Mouse (Mus musculus) c-Kit-negative CD71-positive TER-119-positive erythroid progenitor cells, embryonic 14.5 days (primary cell): Measurements from ENCODE around the gene B9d1.

Experiments used
- DNase-seq: peaks from one replicate; pipeline ENCODE4 v3.0.0-alpha.2; 2013; ENCODE audit warnings: low read depth, low spot score

The B9d1 gene

DNA sequence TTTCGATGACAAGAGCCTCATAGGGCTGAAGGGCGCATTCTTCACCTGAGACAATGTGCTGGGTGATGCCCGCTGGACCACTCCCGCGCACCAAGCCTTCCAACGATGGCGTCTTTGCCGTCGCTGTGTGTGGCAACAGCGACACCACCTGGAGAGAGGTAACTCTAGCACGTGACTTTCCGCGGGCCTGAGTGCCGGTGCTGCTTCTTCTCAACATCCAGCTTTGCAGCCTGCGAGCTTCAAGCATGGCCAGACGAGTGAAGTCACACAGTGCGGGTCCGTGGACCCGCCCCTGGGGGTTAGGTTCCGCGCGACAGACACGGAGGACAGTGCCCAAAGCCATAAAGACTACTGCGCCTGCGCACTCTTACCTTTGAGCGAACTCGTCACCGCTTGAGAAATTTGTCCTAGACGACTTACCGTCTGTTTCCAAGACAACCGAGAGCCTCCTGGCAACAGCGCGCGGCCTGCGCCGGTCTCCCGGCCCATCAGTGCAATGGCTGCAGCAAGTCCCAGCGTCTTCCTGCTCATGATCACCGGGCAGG lies at the start of gene B9d1:
TSS of gene B9d1 (plus strand) at position 432 of the 545 bp plus-strand sequence.
- peak; percentile 86 for DNase-seq

DNA sequence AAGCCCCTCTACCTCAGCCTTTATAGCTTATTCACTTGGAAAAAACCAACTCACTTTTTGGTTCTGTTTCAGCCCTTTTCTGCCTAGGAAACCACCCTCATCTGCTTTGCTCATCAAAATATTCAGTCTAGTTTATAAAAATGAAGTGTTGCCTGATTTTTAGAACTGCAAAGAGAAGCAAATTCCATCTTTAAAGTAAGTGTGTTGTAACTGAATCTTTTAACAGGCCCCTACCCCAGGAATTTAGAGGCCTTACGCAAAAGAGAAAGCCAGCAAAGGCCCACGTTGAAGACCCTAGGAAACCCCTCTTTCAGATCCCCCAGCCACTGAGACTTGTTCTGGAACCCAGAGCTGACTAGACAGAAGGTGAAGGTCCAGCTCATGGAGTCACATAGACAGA lies 40.9 kb upstream of the B9d1 start:
- DNase-seq = no peak

DNA sequence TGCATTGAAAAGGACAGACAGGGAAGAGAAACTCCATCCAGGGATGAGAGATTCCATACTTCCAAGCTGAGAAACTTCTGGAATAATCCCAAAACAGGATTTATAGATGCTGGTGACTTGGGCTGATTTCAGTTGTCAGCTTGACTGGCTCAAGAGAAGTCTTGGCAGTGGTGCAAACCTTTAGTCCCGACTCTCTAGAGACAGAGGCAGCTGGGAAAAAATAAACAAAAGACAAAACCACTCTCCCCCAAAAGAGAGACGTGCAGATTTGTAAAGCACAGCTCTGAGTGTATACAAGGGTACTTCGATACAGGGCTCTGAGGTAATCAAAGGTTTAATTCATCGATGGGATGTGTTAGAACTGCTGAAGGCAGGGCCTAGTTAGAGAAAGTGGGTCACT lies 39.5 kb upstream of the B9d1 start:
- DNase-seq = no peak

DNA sequence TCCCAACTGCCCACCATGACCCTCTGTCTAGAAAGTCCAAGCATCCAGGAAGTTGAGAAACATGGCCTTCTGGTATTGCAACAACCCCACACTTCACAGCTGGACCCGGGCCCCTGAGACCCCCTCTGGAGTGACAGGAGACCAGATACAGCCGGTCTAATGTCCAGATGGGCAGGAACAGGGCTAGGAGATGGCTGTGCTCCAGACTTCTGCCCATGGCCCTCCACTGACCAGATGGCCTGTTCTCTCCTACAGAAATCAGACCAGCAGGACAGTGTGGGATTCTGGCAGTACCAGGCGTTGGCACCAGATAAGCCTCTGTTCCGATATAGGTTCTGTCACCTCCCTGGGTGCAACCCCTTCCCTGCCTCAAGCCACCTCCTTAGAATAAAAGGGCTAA lies 36.4 kb upstream of the B9d1 start:
- DNase-seq = no peak

DNA sequence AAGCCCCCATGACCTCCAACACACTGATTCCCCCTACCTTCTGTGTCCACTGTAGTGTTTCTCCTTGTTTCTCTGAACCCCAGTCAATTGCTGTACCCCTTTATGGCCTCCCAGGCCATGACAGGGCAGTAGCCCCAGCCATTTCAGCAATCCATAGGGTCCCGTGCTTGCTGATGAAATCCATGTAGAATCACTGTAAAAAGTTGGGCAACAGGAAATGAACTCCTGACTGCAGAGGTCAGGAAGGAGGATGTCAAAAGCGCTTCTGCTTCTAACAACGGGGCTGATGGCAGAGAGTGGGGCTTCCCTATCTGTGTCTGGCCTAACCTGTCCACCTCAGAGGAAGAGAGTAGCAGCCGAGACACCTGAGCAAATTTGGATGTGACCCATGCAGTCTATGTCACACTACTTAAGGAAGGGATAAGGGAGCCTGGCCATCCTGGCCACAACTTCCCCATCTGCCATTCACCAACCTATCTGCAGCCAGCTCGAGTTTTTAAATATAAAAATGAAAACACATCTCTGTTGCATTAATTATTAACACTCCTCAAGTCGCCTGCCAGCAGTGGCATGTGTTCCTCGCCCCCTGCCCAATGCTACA lies 35.5 kb upstream of the B9d1 start:
- DNase-seq = no peak

DNA sequence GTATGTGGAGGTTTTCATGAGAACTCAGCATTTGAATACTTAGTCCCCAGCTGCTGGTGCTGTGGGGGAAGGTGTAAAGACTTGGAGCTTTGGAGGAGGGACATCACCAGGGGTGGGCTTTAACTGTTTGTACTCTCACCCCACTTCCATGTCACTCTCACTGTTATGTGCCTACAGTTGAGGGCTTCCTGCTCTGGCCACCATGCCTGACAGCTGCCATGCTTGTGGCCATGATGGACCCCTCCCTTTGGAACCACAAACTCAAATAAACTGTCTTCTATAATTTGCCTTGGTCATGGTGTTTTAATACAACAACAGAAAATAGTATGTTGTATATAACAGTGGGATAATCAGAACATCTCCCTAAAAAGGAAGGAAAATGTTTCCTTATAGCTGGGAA lies 34.1 kb upstream of the B9d1 start:
- no peak for DNase-seq

DNA sequence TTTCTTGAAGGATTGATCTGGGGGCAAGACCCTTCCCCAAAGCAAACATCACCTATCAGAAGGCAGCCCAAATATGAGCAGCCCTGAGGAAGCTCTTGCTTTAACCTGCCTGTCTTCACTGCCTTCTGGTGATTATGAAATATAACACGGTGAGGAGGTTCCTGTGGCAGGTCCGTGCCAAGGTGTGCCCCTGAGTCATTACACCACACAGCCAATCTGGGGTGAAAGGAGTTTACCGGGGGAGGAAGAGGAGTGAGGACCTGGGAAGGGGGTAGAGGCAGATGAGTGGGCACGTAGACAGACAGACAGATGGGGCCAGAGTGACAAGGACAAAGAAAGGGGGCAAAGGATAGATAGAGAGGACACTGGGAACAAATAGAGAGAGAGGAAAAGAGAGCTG lies 31.3 kb upstream of the B9d1 start:
- no peak for DNase-seq

DNA sequence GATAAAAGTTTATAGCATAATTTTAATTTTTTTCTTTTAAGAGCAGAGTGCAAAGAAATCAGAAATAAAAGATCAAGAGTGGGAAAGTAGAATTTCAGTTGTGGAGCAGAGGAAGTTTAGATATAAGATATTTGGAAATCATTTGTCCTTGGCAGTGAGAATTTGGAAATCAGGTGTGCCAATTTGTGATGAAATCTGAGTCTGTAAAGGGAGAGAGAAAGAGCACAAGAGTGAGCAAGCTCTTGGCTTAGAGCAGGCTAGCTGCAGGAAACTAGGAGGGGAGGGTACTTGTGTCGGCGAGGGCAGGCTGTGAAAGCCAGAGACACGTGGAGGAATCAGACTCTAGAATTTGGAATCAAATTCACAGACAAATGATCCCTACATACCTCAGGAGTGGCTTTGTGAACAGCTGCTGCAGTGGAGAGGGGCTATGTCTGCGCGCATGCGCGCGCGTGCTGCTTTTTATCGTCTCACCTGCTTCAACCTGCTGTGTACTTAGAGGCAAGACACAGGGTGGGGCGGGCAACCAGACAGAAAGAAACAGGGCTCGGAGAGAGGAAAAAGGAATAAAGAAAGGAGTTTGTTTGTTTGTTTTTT lies 28.1 kb upstream of the B9d1 start:
- DNase-seq = no peak

DNA sequence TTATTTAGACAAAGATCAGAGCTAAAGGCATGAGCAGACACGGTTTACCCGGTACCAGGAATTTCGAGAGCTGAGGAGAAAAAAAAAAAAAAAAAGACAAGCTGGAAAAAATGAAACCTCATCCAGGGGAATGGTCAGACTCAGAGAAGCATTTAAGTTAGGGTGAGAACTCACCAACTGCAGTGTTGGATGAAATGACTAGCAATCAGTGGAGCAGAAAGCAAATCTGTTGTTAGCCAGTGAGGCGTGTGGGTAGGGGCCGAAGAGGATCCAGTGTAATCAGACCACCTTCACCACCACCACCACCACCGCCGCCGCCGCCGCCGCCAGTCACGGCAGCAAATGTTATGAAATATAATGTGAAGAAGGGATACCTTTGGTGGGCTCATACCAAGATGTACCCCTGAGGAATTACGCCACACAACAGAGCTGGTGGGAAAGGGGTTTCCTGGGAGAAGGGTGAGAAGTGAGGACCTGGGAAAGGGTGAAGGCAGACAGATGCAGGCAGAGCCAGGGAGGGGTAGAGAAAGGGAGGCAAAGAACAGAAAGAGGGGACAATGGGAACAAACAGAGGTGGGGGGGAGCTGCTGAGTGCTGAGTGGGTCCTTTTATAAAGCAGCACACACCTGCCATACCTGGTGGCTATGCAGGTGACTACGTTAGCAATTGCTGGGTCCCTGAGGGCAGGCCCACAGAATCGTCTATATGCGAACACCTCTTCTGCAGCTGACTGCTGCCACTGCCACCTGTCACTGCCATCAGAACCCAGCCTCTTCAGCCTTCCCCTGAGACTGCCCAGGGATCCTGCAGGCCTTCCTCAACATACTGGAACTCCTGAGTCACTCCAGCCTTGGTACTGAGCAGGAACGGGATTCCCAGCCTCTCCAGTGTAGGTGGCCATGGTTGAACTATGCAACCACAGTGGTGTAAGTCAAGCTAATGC lies 27.1 kb upstream of the B9d1 start:
- DNase-seq = no peak

DNA sequence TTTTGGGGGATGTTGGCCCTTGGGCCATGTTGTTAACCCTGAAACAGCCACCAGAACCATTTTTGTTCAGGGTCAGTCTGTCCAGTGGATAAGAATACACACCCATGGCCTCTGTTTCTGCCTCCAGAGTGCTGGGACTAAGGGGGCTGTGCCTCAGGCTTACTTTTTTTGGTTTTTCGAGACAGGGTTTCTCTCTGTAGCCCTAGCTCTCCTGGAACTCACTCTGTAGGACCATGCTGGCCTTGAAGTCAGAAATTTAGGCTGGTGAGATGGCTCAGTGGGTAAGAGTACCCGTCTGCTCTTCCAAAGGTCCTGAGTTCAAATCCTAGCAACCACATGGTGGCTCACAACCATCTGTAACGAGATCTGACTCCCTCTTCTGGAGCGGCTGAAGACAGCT lies 26.2 kb upstream of the B9d1 start:
- no peak for DNase-seq

DNA sequence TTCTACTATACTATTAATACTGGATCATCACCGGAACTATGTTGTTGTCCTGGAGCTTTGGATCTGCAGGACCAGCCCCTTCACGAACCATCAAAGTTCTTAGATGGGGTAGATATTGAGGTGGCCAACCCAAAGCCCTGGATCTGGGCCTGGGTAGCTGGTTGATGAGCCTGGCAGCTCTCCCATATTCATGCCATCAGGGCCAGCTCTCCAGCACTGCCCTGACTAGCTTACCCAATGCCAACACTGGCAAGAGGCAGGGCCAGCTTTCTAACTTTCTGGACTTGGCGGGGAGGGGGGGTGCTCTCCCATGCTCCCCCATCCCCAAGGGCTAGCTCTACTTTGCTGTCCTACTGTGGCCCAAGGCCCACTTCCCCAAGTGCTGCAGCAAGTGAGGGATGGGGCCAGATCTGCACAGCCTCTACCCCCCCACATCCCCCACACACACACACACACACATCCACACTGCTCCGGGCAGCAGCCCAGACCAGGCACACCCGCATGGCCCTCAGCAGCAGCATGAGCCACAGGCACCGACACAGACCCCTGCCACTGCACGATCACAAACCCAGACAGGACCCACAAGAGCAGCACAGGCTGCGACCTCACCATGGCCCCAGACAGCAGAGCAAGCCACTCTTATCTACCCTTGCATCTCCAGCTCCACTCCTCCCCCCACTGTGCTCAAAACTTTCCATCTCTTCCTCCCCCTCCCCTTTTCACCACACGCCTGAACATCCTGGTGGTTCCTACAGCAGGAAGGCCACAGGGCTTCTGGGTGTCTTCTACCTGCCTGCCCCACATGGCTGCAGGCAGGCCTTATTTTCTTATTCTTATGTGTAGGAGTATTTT lies 23.5 kb upstream of the B9d1 start:
- no peak for DNase-seq

DNA sequence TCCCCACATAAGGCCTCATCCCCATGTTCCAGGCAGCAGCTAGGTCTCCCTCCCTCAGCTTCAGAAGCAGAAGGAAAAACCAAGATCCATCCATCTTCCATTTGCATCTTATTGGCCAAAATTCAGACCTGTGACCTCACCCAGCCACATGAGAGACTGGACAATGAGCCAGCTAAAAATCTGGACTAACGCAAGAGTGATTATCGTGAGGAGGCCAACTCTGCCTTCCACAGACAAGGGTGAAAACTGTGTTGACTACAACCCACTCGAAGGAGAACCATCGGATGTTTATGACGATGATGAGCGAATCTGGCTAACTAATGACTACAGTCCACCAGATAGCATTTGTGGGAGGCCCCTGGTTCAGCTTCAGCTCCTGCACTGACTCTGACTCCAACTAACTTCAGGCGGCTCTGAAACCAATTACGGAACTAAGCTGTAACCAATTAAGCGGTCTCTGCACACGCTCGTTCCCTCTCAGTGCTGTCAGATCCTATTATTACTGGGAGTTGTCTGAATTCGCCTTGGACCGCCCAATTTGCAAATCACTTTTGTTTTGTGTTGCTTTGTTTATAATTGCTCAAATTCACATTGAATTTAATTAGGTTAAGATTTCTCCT lies 21.6 kb upstream of the B9d1 start:
- no peak for DNase-seq

DNA sequence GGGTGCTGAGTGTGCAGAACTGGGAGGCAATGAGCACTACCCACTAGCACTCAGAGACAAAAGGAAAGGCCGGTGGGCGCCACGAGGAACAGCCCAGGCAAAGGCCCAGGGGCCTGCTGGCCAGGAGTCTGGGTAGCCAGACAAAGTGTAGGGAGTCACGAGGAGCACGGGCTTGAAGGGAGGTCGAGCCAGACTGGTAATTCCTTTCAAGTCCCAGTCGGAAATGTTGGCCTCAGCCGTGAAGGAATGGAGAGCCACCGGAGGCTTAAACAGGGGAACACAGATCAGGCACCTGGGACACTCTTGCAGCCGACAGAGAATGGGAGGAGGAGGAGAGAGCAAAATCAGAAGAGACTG lies 20.7 kb upstream of the B9d1 start:
- DNase-seq = no peak

DNA sequence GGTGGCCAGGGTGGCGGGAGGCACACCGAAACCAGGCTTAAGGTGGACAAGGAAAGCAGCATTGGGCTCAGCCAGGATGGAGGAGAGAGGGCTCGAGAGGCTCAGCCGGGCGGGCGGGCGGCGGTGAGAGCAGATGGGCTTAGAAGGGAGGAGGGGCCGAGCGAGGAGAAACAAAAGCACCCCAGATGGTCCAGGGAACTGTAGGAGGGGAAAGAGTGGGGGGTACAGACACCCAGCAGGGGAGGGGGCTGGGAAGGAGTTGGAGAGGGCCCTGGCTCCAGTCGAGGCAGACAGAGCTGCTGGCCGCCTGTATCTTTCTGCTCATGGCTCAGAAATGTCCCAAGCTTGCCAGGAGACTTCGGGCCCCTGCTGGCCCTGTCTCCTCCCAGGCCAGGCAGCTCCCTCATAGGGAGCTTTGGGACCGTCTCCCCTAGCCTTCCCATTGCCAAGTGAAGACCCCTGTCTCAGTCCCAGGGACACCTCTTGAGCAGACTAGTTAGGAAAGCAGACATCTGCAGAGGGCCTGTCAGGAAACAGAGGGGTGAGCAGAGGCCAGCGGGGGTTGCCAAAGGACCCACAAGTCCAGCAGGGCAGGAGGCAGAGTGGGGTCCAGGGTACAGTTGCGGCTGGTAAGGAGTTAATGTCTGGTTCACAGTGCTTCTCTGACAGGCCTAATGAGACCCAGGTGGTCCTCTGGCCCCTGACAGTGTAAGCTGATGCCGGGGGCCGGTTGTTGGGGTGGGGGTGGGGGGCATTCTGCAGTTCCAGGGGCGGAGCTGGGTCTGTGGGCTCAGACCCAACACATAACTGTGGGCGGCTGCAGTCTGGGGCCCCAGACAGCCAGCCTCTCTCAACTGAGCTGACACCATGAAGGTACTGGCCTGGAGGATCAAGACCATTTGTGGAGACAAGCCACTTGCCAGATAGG lies 20.1 kb upstream of the B9d1 start, which contains the start of gene Mfap4:
TSS of gene Mfap4 (plus strand) at position 819 of the 928 bp plus-strand sequence.
- DNase-seq = no peak

DNA sequence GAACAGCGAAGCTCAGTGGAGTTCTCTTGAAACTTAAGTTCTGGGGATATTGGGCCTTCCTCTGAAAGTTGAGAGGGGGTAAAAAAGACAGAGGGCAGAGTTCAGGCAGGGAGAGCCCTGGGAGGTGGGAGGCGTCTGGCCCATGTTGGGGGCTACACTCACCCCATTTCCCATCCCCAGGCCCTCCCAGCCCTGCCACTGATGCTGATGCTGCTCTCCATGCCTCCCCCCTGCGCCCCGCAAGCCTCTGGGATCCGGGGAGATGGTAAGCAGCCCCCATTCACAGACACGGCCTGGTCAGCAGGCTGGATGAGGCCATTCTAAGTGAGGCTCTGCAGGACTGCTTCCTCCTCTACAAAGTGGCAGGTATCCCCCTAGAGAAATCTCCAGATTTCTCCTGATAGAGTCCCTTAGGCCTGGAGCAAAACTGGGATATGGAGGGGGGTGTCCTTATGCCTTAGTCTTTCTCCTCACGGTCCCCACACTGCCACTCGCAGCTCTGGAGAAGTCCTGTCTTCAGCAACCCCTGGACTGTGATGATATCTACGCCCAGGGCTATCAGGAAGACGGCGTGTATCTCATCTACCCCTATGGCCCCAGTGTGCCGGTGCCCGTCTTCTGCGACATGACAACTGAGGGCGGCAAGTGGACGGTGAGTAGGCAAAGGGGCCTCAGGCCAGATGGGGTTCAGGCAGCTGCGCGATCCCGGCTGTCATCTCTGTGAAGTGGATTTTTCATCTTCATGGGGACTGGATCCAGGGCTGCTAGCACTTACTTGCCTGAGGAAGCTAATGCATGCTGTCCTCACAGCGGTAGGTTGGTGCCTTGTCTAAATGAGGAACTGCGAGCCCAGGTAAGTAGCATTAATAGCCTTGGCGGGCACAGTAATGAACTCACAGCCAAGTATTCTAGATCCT lies 19.1 kb upstream of the B9d1 start:
- DNase-seq = no peak

DNA sequence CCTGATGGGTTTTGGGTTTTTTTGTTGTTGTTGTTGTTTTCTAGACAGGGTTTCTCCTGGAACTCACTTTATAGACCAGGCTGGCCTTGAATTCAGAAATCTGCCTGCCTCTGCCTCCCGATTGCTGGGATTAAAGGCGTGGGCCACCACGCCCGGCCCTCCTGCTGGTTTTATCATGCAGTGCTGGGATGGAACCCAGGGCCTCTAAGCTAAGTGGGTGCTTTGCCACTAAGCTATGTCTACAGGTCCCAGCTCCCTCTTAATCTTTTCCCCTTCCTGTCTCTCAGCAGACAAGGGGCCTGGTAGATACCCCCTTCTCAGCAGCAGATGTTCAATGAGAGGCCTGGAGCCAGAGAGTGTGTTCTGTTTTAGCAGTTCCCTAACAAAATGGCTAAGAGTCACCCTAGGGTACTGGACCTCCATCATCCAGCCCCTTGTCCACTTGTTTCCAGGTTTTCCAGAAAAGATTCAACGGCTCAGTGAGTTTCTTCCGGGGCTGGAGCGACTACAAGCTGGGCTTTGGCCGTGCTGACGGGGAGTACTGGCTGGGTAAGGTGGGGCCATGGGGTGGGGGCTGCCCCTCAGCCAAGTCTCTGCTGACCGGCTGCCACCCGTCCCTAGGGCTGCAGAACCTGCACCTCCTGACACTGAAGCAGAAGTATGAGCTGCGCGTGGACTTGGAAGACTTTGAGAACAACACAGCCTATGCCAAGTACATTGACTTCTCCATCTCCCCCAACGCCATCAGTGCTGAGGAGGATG lies 18.3 kb upstream of the B9d1 start:
- no peak for DNase-seq

DNA sequence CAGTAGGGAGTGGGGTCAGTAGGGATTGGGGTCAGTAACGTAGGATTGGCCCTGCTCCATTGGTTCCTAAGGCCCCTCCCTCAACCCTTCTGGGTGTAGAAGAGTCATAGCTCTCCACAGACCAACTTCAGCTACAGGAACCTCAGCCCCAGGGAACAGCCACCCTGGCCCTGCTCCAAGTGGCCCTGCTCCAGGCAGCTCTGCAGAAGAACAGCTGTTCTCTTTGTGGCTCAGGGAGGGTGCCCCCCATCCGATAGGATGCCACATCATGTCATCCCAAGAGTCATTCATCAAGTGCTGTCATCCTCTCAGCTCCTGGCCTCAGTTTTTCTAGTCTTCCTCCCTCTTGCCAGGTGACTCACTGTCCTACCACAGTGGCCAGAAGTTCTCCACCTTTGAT lies 17.5 kb upstream of the B9d1 start:
- no peak for DNase-seq

DNA sequence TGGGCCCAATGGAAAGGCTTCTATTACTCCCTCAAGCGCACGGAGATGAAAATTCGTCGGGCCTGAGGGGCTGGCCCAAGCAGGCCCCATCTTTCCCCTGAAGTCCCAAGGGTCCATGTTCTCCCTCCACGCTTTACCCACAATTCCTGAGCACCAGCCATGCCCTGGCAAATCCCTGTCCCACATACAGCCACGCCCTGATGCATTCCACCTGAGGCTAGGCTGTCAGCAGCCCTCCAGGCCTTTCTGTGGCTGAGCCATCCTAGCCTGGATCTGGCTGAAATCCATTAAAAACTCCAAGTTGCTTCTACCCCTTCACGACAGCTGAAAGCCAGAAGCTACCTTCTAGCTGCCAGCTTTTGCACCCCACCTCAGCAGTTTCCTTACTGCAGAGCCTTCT lies 17.0 kb upstream of the B9d1 start:
- no peak for DNase-seq
